Mouse (Mus musculus): ENCODE measurements around the gene Uroc1.

Gene Uroc1

GRCm38 (mm10) chr6:90332561-90333425, at the start of gene Uroc1:
Gene Uroc1, plus strand, starts transcription at chr6:90333284.
- DNase-seq (ENCODE audit: low read depth, low spot score): no peak

- DNase-seq (ENCODE audit: low read depth, low spot score): no peak
Measured at GRCm38 (mm10) chr6:90288265-90288664, 44.8 kb upstream of the Uroc1 start.

GRCm38 (mm10) chr6:90300919-90301318, 32.2 kb upstream of the Uroc1 start, which contains the start of gene BC048671:
Gene BC048671, plus strand, starts transcription at chr6:90301219.
- DNase-seq (ENCODE audit: low read depth, low spot score): no peak

GRCm38 (mm10) chr6:90306315-90306975, 26.6 kb upstream of the Uroc1 start:
- no peak for DNase-seq (ENCODE audit: low read depth, low spot score)

- no peak for DNase-seq (ENCODE audit: low read depth, low spot score)
Measured at GRCm38 (mm10) chr6:90308839-90309778, 24.0 kb upstream of the Uroc1 start.

GRCm38 (mm10) chr6:90315961-90316360, 17.1 kb upstream of the Uroc1 start:
- no peak for DNase-seq (ENCODE audit: low read depth, low spot score)

GRCm38 (mm10) chr6:90317510-90318258, 15.4 kb upstream of the Uroc1 start:
- DNase-seq (ENCODE audit: low read depth, low spot score): peak; percentile 38

GRCm38 (mm10) chr6:90319019-90319418, 14.1 kb upstream of the Uroc1 start:
- no peak for DNase-seq (ENCODE audit: low read depth, low spot score)

- peak; percentile 62 for DNase-seq (ENCODE audit: low read depth, low spot score)
Measured at GRCm38 (mm10) chr6:90319475-90320191, 13.5 kb upstream of the Uroc1 start.

GRCm38 (mm10) chr6:90320429-90320828, 12.7 kb upstream of the Uroc1 start:
- DNase-seq (ENCODE audit: low read depth, low spot score): no peak

GRCm38 (mm10) chr6:90321811-90322210, 11.3 kb upstream of the Uroc1 start:
- no peak for DNase-seq (ENCODE audit: low read depth, low spot score)

- DNase-seq (ENCODE audit: low read depth, low spot score): no peak
Measured at GRCm38 (mm10) chr6:90324026-90324425, 9.1 kb upstream of the Uroc1 start.

GRCm38 (mm10) chr6:90324463-90324862, 8.6 kb upstream of the Uroc1 start:
- DNase-seq (ENCODE audit: low read depth, low spot score): no peak

- no peak for DNase-seq (ENCODE audit: low read depth, low spot score)
Measured at GRCm38 (mm10) chr6:90324991-90325390, 8.1 kb upstream of the Uroc1 start, which contains the start of gene Chst13. Gene Chst13, minus strand, starts transcription at chr6:90325185.

- DNase-seq (ENCODE audit: low read depth, low spot score): no peak
Measured at GRCm38 (mm10) chr6:90327670-90328069, 5.4 kb upstream of the Uroc1 start.

- DNase-seq (ENCODE audit: low read depth, low spot score): peak; percentile 32
Measured at GRCm38 (mm10) chr6:90329953-90330352, 3.1 kb upstream of the Uroc1 start.

GRCm38 (mm10) chr6:90334244-90334643, 1.2 kb downstream of the Uroc1 start:
- no peak for DNase-seq (ENCODE audit: low read depth, low spot score)

- DNase-seq (ENCODE audit: low read depth, low spot score): no peak
Measured at GRCm38 (mm10) chr6:90342343-90342742, 9.3 kb downstream of the Uroc1 start.

- DNase-seq (ENCODE audit: low read depth, low spot score): no peak
Measured at GRCm38 (mm10) chr6:90347183-90347582, 14.1 kb downstream of the Uroc1 start.

- DNase-seq (ENCODE audit: low read depth, low spot score): no peak
Measured at GRCm38 (mm10) chr6:90348500-90348899, 15.4 kb downstream of the Uroc1 start.
